Mouse (Mus musculus) liver, embryonic 14.5 days (tissue): ENCODE measurements around the gene Pkn1. TPM values are rescaled to one million over a fixed set of nuclear protein-coding genes. Genes with fewer than 3 reads are reported as not detected.
A peak's percentile ranks its signal among the peaks of the same experiment; 100 is the strongest.

ENCODE experiments used
- ATAC-seq: fragments of 200-750 bp; cut with Nextera tagmentation; 2 replicates; pipeline ENCODE4 v1.8.0; 2017; ENCODE audit warnings: moderate number of reproducible peaks, mild to moderate bottlenecking, moderate library complexity; ENCODE audit not compliant: insufficient read depth
- DNase-seq, 3 experiments: peaks; one replicate each; pipeline ENCODE4 v3.0.0-alpha.2; 2012 to 2013; ENCODE audit warnings: low read depth in 3 of 3, low spot score in 3 of 3
- H3K27ac ChIP-seq: fragments of 300-500 bp; sonication (generic); 2 replicates; pipeline ENCODE4 v1.5.1; 2014; ENCODE audit warnings: moderate library complexity, mild to moderate bottlenecking, control low read depth, inconsistent platforms
- H3K27me3 ChIP-seq: fragments of 300-500 bp; sonication (generic); 2 replicates; pipeline ENCODE4 v1.6.1; 2014; ENCODE audit warnings: mild to moderate bottlenecking, low read length, moderate library complexity; ENCODE audit not compliant: control insufficient read depth, insufficient read depth
- H3K36me3 ChIP-seq: fragments of 300-500 bp; sonication (generic); replicated peaks from 2 replicates; pipeline ENCODE4 v1.6.1; 2014; ENCODE audit warnings: low read depth; ENCODE audit not compliant: control insufficient read depth, insufficient read depth
- H3K4me1 ChIP-seq, 2 experiments: fragments of 200-500 bp in 1 of 2; fragments of 300-500 bp in 1 of 2; sonication (generic) in 1 of 2; replicated peaks; 2 replicates each; pipeline ENCODE4 v1.6.1; 2012 to 2014; ENCODE audit warnings: antibody characterized with exemption in 1 of 2, inconsistent platforms in 1 of 2, low read length in 1 of 2; ENCODE audit not compliant: control insufficient read depth in 2 of 2, insufficient read depth in 2 of 2
- H3K4me2 ChIP-seq: fragments of 300-500 bp; sonication (generic); 2 replicates; pipeline ENCODE4 v1.6.1; 2014; ENCODE audit warnings: low read depth, mild to moderate bottlenecking, control low read depth, moderate library complexity
- H3K4me3 ChIP-seq, 2 experiments: fragments of 200-500 bp in 1 of 2; fragments of 300-500 bp in 1 of 2; sonication (generic) in 1 of 2; 2 replicates each; pipeline ENCODE4 v1.5.1; 2012 to 2014; ENCODE audit warnings: low read depth in 2 of 2, low read length in 2 of 2, mild to moderate bottlenecking in 2 of 2, control low read depth in 1 of 2, inconsistent platforms in 1 of 2, moderate library complexity in 1 of 2; ENCODE audit not compliant: insufficient read depth in 1 of 2
- H3K9ac ChIP-seq: fragments of 300-500 bp; sonication (generic); replicated peaks from 2 replicates; pipeline ENCODE4 v1.6.1; 2014; ENCODE audit warnings: mild to moderate bottlenecking, control low read depth, moderate library complexity
- H3K9me3 ChIP-seq: fragments of 300-500 bp; sonication (generic); 2 replicates; pipeline ENCODE4 v1.6.1; 2016; ENCODE audit warnings: low read length, mixed read lengths; ENCODE audit not compliant: control insufficient read depth
- CTCF ChIP-seq: IDR thresholded peaks from 2 replicates; pipeline ENCODE4 v1.5.1; 2016; ENCODE audit warnings: antibody characterized with exemption, low read depth, control low read depth
- EP300 ChIP-seq: IDR thresholded peaks from 2 replicates; pipeline ENCODE4 v1.6.1; 2016; ENCODE audit warnings: antibody characterized with exemption, low read depth
- WGBS: fragments of 180-500 bp; shearing (Covaris S2); extraction: QIAGEN DNeasy Blood & Tissue Kit; methylation state at CpG from one replicate; pipeline ENCODE4 v1.1.7; 2014; ENCODE audit not compliant: insufficient replicate concordance; 5-methylcytosine and 5-hydroxymethylcytosine counted together
- polyA plus RNA-seq, 2 experiments: library from polyadenylated mRNA; depleted of rRNA in 1 of 2; stranded (reverse) in 1 of 2; unstranded in 1 of 2; fragments of >200 nt; fragmentation: Nextera tagmentation in 1 of 2; extraction: Ambion mirVana in 1 of 2; gene quantifications; 2 replicates each; pipeline versions ENCODE4 v1.2.1 to v1.2.3; 2012 to 2014

The Pkn1 gene
- polyA plus RNA-seq, 2 experiments: 6.9 to 9.5 TPM

GRCm38 (mm10) chr8:83665969-83666865 is 32.8 kb downstream of the Pkn1 start, which contains the start of gene Ptger1:
Gene Ptger1 (plus strand): TSS chr8:83666678.
- no peaks in the 10 kb centered on the region; the same call in 1 of the 2 replicates for H3K27me3 ChIP-seq
- H3K4me1 ChIP-seq: no peaks in the 10 kb centered on the region; a peak in 3 of 4 replicates
- H3K9ac ChIP-seq: no peak within 1 kb of the TSS
- no peaks in the 10 kb centered on the region for H3K36me3 ChIP-seq
- H3K9me3 ChIP-seq: no peaks in the 10 kb centered on the region
- H3K4me3 ChIP-seq: no peak within 1 kb of the TSS
- DNase-seq (no peak), ATAC-seq (no peak)
- 28% methylated on average over 14 of the region's 14 CpGs for WGBS
- H3K27ac ChIP-seq: no peak within 1 kb of the TSS
- TF ChIP-seq EP300: no peak
- no peak for TF ChIP-seq CTCF
- no peak within 1 kb of the TSS for H3K4me2 ChIP-seq

GRCm38 (mm10) chr8:83664931-83665625 is 33.9 kb downstream of the Pkn1 start:
- Histone ChIP-seq H3K4me2 (no peak overlapping the region), H3K27ac (no peak overlapping the region), H3K9ac (no peak overlapping the region), H3K27me3 (no peaks in the 10 kb centered on the region; the same call in 1 of the 2 replicates), H3K36me3 (no peaks in the 10 kb centered on the region), H3K4me1 (no peaks in the 10 kb centered on the region; a peak in 3 of 4 replicates), H3K4me3 (no peak overlapping the region), H3K9me3 (no peaks in the 10 kb centered on the region)
- 45% methylated on average over 2 of the region's 2 CpGs for WGBS
- ATAC-seq: no peak
- TF ChIP-seq CTCF: no peak
- TF ChIP-seq EP300: no peak
- DNase-seq: no peak

- Histone ChIP-seq H3K4me1 (no peaks in the 10 kb centered on the region; a peak in 3 of 4 replicates), H3K4me2 (no peak overlapping the region), H3K9me3 (no peaks in the 10 kb centered on the region), H3K36me3 (no peaks in the 10 kb centered on the region), H3K4me3 (no peak overlapping the region), H3K9ac (no peak overlapping the region), H3K27me3 (no peaks in the 10 kb centered on the region; the same call in 1 of the 2 replicates), H3K27ac (no peak overlapping the region)
- DNase-seq: no peak
- ATAC-seq: no peak
- WGBS: 80% methylated on average over 13 of the region's 13 CpGs
- TF ChIP-seq EP300: no peak
- no peak for TF ChIP-seq CTCF
These were observed 34.9 kb downstream of the Pkn1 start for GRCm38 (mm10) chr8:83664096-83664495.

GRCm38 (mm10) chr8:83662421-83662826 is 36.6 kb downstream of the Pkn1 start:
- H3K27me3 ChIP-seq: no peaks in the 10 kb centered on the region; the same call in 1 of the 2 replicates
- DNase-seq: peak; percentile 63 to 72 (median 65)
- peak; percentile 51 for ATAC-seq
- H3K4me1 ChIP-seq: no peaks in the 10 kb centered on the region; a peak in 2 of 4 replicates
- H3K36me3 ChIP-seq: no peaks in the 10 kb centered on the region
- no peak overlapping the region for H3K9ac ChIP-seq
- no peak overlapping the region for H3K4me3 ChIP-seq
- no peak for TF ChIP-seq EP300
- peak; percentile 99 for TF ChIP-seq CTCF
- H3K9me3 ChIP-seq: no peaks in the 10 kb centered on the region
- H3K4me2 ChIP-seq: no peak overlapping the region
- 2% methylated on average over 4 of the region's 4 CpGs for WGBS
- H3K27ac ChIP-seq: no peak overlapping the region
